Mouse (Mus musculus) embryonic facial prominence, embryonic 15.5 days (tissue): ENCODE data around the gene Txnrd1. TPM values are rescaled to one million over a fixed set of nuclear protein-coding genes. Genes with fewer than 3 reads are reported as not detected.

Source experiments
- ATAC-seq: fragments of 200-750 bp; cut with Nextera tagmentation; 2 replicates; pipeline ENCODE4 v1.8.0; 2017; ENCODE audit warnings: low read depth, moderate TSS enrichment; ENCODE audit not compliant: insufficient number of reproducible peaks, low FRiP score, low TSS enrichment
- H3K27ac ChIP-seq: fragments of 300-500 bp; sonication (generic); replicated peaks from 2 replicates; pipeline ENCODE4 v1.5.1; 2015; ENCODE audit warnings: mild to moderate bottlenecking, inconsistent platforms
- H3K27me3 ChIP-seq: fragments of 300-500 bp; sonication (generic); 2 replicates; pipeline ENCODE4 v1.6.1; 2015; ENCODE audit warnings: inconsistent platforms
- H3K36me3 ChIP-seq: fragments of 300-500 bp; sonication (generic); 2 replicates; pipeline ENCODE4 v1.6.1; 2015; ENCODE audit warnings: mild to moderate bottlenecking, inconsistent platforms
- H3K4me1 ChIP-seq: fragments of 300-500 bp; sonication (generic); 2 replicates; pipeline ENCODE4 v1.6.1; 2015; ENCODE audit warnings: inconsistent platforms
- H3K4me2 ChIP-seq: fragments of 300-500 bp; sonication (generic); replicated peaks from 2 replicates; pipeline ENCODE4 v1.6.1; 2015; ENCODE audit warnings: mild to moderate bottlenecking, inconsistent platforms
- H3K4me3 ChIP-seq: fragments of 300-500 bp; sonication (generic); replicated peaks from 2 replicates; pipeline ENCODE4 v1.5.1; 2015; ENCODE audit warnings: mild to moderate bottlenecking, inconsistent platforms
- H3K9ac ChIP-seq: fragments of 300-500 bp; sonication (generic); 2 replicates; pipeline ENCODE4 v1.6.1; 2015; ENCODE audit warnings: inconsistent platforms
- H3K9me3 ChIP-seq: fragments of 300-500 bp; sonication (generic); replicated peaks from 2 replicates; pipeline ENCODE4 v1.6.1; 2016; ENCODE audit warnings: inconsistent platforms
- WGBS: fragments of 180-500 bp; shearing (Covaris S2); methylation state at CpG from one replicate; pipeline ENCODE4 v1.1.7; 2015; 5-methylcytosine and 5-hydroxymethylcytosine counted together
- polyA plus RNA-seq: library from polyadenylated mRNA; unstranded; fragments of >200 nt; fragmentation: Nextera tagmentation; extraction: Ambion mirVana; gene quantifications from 2 replicates; pipeline ENCODE4 v1.2.1, GENCODE M21; 2015

Txnrd1 gene
- polyA plus RNA-seq, 1 experiment from 2014 or later, result 78.9 TPM

- Histone ChIP-seq H3K4me1 (no peaks in the 10 kb centered on the region), H3K27ac (no peak overlapping the region), H3K27me3 (no peaks in the 10 kb centered on the region), H3K9ac (no peak overlapping the region), H3K9me3 (no peaks in the 10 kb centered on the region), H3K4me2 (no peak overlapping the region), H3K36me3 (no peaks in the 10 kb centered on the region), H3K4me3 (no peak overlapping the region)
- WGBS, result 57% methylated on average over 3 of the region's 3 CpGs
- ATAC-seq, result peak; percentile 75; the same call in 1 of the 2 replicates
These were observed 29.4 kb upstream of the Txnrd1 start for GRCm38 (mm10) chr10:82804396-82804795.

GRCm38 (mm10) chr10:82805111-82805510 lies 28.6 kb upstream of the Txnrd1 start:
- Histone ChIP-seq H3K9me3 (no peaks in the 10 kb centered on the region), H3K27ac (no peak overlapping the region), H3K36me3 (no peaks in the 10 kb centered on the region), H3K4me2 (no peak overlapping the region), H3K4me3 (no peak overlapping the region), H3K9ac (no peak overlapping the region), H3K27me3 (no peaks in the 10 kb centered on the region), H3K4me1 (no peaks in the 10 kb centered on the region)
- WGBS, result 71% methylated on average over 6 of the region's 6 CpGs
- ATAC-seq, result no peak

GRCm38 (mm10) chr10:82806414-82806813 lies 27.3 kb upstream of the Txnrd1 start:
- Histone ChIP-seq H3K4me3 (no peak overlapping the region), H3K4me2 (no peak overlapping the region), H3K9me3 (no peaks in the 10 kb centered on the region), H3K36me3 (no peaks in the 10 kb centered on the region), H3K4me1 (no peaks in the 10 kb centered on the region), H3K27ac (no peak overlapping the region), H3K9ac (no peak overlapping the region), H3K27me3 (no peaks in the 10 kb centered on the region)
- 76% methylated on average over 8 of the region's 8 CpGs for WGBS
- no peak for ATAC-seq

GRCm38 (mm10) chr10:82807238-82807637 lies 26.5 kb upstream of the Txnrd1 start:
- H3K9ac ChIP-seq, result no peak overlapping the region
- no peaks in the 10 kb centered on the region for H3K27me3 ChIP-seq
- H3K36me3 ChIP-seq, result no peaks in the 10 kb centered on the region
- H3K4me1 ChIP-seq, result 0 out of 2 replicates have a peak, but pooled peaks cover 2% of the 10 kb centered on the region
- no peaks in the 10 kb centered on the region for H3K9me3 ChIP-seq
- no peak overlapping the region for H3K4me2 ChIP-seq
- no peak overlapping the region for H3K4me3 ChIP-seq
- no peak for ATAC-seq
- WGBS, result 69% methylated on average over 7 of the region's 7 CpGs
- H3K27ac ChIP-seq, result no peak overlapping the region

GRCm38 (mm10) chr10:82808155-82808554 lies 25.6 kb upstream of the Txnrd1 start:
- no peaks in the 10 kb centered on the region for H3K36me3 ChIP-seq
- no peaks in the 10 kb centered on the region for H3K27me3 ChIP-seq
- no peak overlapping the region for H3K4me2 ChIP-seq
- ATAC-seq, result no peak
- 0 out of 2 replicates have a peak, but pooled peaks cover 6% of the 10 kb centered on the region for H3K4me1 ChIP-seq
- H3K27ac ChIP-seq, result no peak overlapping the region
- WGBS, result 43% methylated on average over 6 of the region's 6 CpGs
- no peak overlapping the region for H3K4me3 ChIP-seq
- no peak overlapping the region for H3K9ac ChIP-seq
- H3K9me3 ChIP-seq, result no peaks in the 10 kb centered on the region

GRCm38 (mm10) chr10:82808891-82809290 lies 24.9 kb upstream of the Txnrd1 start:
- H3K4me3 ChIP-seq, result no peak overlapping the region
- H3K4me2 ChIP-seq, result no peak overlapping the region
- no peaks in the 10 kb centered on the region for H3K27me3 ChIP-seq
- H3K36me3 ChIP-seq, result no peaks in the 10 kb centered on the region
- H3K27ac ChIP-seq, result no peak overlapping the region
- WGBS, result 78% methylated on average over 8 of the region's 8 CpGs
- ATAC-seq, result no peak
- 0 out of 2 replicates have a peak, but pooled peaks cover 8% of the 10 kb centered on the region for H3K4me1 ChIP-seq
- H3K9me3 ChIP-seq, result no peaks in the 10 kb centered on the region
- no peak overlapping the region for H3K9ac ChIP-seq

GRCm38 (mm10) chr10:82809352-82809751 lies 24.4 kb upstream of the Txnrd1 start:
- WGBS, result 22% methylated on average over 3 of the region's 3 CpGs
- Histone ChIP-seq H3K9me3 (no peaks in the 10 kb centered on the region), H3K36me3 (no peaks in the 10 kb centered on the region), H3K4me1 (peaks cover 13% of the 10 kb centered on the region), H3K9ac (no peak overlapping the region), H3K4me2 (no peak overlapping the region), H3K4me3 (no peak overlapping the region), H3K27me3 (no peaks in the 10 kb centered on the region), H3K27ac (no peak overlapping the region)
- no peak for ATAC-seq

- 7% methylated on average over 42 of the region's 52 CpGs for WGBS
- no peaks in the 10 kb centered on the region for H3K36me3 ChIP-seq
- H3K27me3 ChIP-seq, result no peaks in the 10 kb centered on the region
- peak; percentile 77 for ATAC-seq
- no peak overlapping the region for H3K27ac ChIP-seq
- peak overlapping the region; percentile 70 for H3K4me2 ChIP-seq
- H3K4me1 ChIP-seq, result peaks cover 17% of the 10 kb centered on the region
- H3K9ac ChIP-seq, result peak overlapping the region; percentile 13; the same call in 1 of the 2 replicates
- H3K4me3 ChIP-seq, result peak overlapping the region; percentile 52
- H3K9me3 ChIP-seq, result no peaks in the 10 kb centered on the region
These were observed 21.8 kb upstream of the Txnrd1 start for GRCm38 (mm10) chr10:82811855-82812431.

GRCm38 (mm10) chr10:82814096-82814970 lies 19.4 kb upstream of the Txnrd1 start:
- no peak overlapping the region for H3K27ac ChIP-seq
- no peak for ATAC-seq

GRCm38 (mm10) chr10:82816441-82816840 lies 17.3 kb upstream of the Txnrd1 start:
- WGBS, result 68% methylated on average over 9 of the region's 9 CpGs
- Histone ChIP-seq H3K9ac (no peak overlapping the region), H3K4me1 (peaks cover 17% of the 10 kb centered on the region), H3K4me2 (no peak overlapping the region), H3K4me3 (no peak overlapping the region), H3K27me3 (no peaks in the 10 kb centered on the region), H3K27ac (no peak overlapping the region), H3K36me3 (no peaks in the 10 kb centered on the region), H3K9me3 (no peaks in the 10 kb centered on the region)
- no peak for ATAC-seq

More at GRCm38 (mm10) chr10:82814096-82814970, 19.4 kb upstream of the Txnrd1 start:
- H3K4me2 ChIP-seq, result no peak overlapping the region
- peaks cover 17% of the 10 kb centered on the region for H3K4me1 ChIP-seq
- no peaks in the 10 kb centered on the region for H3K27me3 ChIP-seq
- H3K4me3 ChIP-seq, result no peak overlapping the region
- no peaks in the 10 kb centered on the region for H3K36me3 ChIP-seq
- WGBS, result 23% methylated on average over 19 of the region's 19 CpGs
- H3K9ac ChIP-seq, result no peak overlapping the region
- H3K9me3 ChIP-seq, result no peaks in the 10 kb centered on the region

- H3K4me2 ChIP-seq, result no peak overlapping the region
- H3K27me3 ChIP-seq, result no peaks in the 10 kb centered on the region
- no peak for ATAC-seq
- H3K27ac ChIP-seq, result no peak overlapping the region
- no peaks in the 10 kb centered on the region for H3K9me3 ChIP-seq
- no peaks in the 10 kb centered on the region for H3K36me3 ChIP-seq
- no peak overlapping the region for H3K9ac ChIP-seq
- 87% methylated on average over 3 of the region's 3 CpGs for WGBS
- H3K4me3 ChIP-seq, result no peak overlapping the region
- H3K4me1 ChIP-seq, result peaks cover 12% of the 10 kb centered on the region
These were observed 16.2 kb upstream of the Txnrd1 start for GRCm38 (mm10) chr10:82817514-82817913.
